Mouse (Mus musculus) left cerebral cortex, postnatal 14 days (tissue): ENCODE results near the gene Gm7247. TPM values are rescaled to one million over a fixed set of nuclear protein-coding genes. Genes with fewer than 3 reads are reported as not detected.
"Not testable (repeated sequence)": the region's sequence is repeated elsewhere in the genome, so short reads cannot be mapped to it uniquely, and the experiment has no call there.

Experiments used
- DNase-seq, 2 experiments: peaks; one replicate each; pipeline ENCODE4 v3.0.0; 2021 to 2022; ENCODE audit warnings: low spot score in 2 of 2, mixed read lengths in 1 of 2
- intact Hi-C: fragments of 180-260 bp; cut with DNase I; formaldehyde crosslinking; loops from one replicate; pipeline ENCODE4 v1.15.1; 2025
- total RNA-seq, 2 experiments: library from RNA; stranded (reverse); gene quantifications; 2 replicates each; pipeline ENCODE4 v1.2.3; 2021

The Gm7247 gene
- total RNA-seq, 2 experiments from 2014 or later, result not detected

DNA sequence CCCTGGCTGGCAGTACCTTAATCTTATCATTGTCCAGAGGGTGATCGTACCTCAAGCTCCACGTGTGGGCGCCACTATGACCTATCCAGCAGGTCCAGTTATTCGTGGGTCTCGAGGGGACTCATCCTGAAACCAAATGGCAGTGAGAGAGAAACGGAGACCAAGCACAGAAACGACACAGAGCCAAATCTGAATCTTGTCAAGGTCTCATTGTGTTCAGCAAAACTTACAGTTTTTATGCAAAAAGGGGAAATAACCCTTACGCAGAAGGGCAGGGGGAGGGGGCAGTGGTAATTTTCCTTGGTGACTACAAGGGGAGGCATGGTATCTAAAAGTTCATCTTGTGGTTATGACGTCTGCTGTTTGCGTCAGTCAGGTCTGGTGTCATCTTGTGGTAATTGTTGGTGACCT is 121.4 kb downstream of the Gm7247 start:
- not testable (repeated sequence) for DNase-seq

GRCm38 (mm10) chr14:51483671-51484070 is 122.1 kb downstream of the Gm7247 start:
- intact Hi-C loops, result no loop called here
- DNase-seq, result no peak

More for the DNA sequence above, 121.4 kb downstream of the Gm7247 start:
- intact Hi-C loops, result not testable (repeated sequence)

DNA sequence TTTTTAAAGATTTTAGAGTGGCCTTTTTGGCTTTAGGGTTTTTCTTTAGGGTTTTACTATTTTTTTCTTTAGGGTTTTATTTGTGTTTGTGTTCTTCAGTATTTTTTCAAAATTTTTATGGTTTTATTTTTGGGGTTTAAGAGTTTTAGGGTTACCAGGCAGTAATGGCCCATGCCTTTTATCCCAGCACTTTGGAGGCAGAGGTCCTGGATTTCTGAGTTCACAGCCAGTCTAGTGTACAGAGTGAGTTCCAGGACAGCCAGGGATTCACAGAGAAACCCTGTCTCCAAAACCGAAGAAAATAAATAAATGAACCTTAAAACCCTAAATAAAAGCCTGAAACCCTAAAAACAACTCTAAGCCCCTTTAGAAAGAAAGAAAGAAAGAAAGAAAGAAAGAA is 124.6 kb downstream of the Gm7247 start:
- DNase-seq, result no peak
- intact Hi-C loops, result no loop called here

DNA sequence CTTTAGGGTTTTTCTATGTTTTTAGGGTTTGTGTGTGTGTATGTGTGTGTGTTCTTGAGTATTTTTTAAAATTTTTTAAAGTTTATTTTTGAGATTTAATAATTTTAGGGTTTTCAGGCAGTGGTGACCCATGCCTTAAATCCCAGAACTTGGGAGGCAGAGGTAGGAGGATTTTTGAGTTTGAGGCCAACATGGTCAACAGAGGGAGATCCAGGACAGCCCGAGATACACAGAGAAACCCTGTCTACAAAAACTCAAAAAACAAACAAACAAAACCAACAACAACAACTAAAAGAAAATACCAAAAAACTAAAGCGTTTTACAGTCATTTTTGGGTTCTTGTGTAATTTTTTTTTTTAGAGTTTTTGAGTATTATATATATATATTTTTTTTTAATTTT is 134.2 kb downstream of the Gm7247 start:
- intact Hi-C loops, result no loop called here
- DNase-seq, result no peak

DNA sequence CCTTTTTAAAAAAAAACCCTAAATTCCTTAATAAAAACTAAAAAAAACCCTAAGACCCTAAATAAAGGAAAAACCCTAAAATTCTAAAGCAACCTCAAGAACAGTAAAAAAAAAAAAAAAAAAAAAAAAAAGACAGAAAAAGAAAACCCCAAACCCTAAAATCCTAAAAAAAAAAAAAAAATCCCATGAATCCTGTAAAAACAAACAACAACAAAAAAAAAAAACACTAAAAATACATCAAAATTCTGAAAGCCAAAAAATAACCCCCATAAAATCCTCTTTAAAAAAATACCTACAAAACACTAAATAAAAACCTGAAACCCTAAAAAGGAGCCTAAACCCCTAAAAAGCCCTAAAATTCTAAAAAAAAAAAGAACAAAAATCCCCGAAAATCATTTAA is 135.4 kb downstream of the Gm7247 start:
- intact Hi-C loops, result no loop called here
- DNase-seq, result no peak

- no peak for DNase-seq
- intact Hi-C loops, result no loop called here
Observed at GRCm38 (mm10) chr14:51497958-51498357, 136.4 kb downstream of the Gm7247 start.

DNA sequence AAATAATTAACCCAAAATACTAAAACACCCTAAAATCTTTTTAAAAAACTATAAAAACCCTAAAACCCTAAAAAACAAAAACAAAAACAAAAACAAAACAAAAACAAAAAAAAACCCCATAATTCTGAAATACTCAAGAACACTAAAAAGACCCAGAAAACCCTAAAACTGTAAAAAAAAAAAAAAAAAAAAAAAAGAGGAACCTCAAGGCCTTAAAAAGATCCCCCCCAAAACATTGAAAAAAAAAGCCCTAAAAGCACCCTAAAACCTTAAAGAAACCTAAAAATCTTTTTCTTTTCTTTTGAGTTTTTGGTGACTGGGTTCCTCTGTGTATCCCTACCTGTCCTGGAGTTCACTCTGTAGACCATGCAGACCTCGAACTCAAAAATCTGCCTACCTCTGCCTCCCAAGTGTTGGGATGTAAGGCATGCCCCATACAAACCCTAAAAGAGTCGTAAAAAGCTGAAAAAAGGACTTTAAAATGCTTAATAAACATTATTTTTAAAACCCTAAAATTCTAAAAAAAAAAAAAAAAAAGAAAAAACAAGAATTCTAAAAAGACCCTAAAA is 138.2 kb downstream of the Gm7247 start:
- no peak for DNase-seq

GRCm38 (mm10) chr14:51500461-51500860 is 138.9 kb downstream of the Gm7247 start:
- intact Hi-C loops, result no loop called here

More for the DNA sequence above, 138.2 kb downstream of the Gm7247 start:
- intact Hi-C loops, result no loop called here

DNA sequence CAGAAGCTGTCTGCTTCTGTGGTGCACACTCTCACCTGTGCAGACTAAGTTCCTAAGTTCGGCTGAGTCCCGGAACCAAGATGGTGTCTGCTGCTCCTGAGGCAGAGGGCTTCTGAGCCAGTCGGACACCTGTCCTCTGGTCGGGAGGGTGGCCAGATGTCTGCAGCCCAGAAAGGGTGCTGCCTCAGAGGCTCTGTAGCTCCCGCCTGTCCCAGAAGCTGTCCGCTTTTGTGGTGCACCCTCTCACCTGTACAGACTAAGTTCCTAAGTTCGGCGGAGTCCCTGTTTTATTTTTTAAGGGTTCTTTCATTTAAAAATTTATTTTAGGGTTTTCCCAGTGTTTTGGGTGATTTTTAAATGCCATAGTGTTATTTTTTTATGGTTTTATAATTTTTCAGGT is 145.9 kb downstream of the Gm7247 start:
- intact Hi-C loops, result no loop called here
- DNase-seq, result no peak

More at GRCm38 (mm10) chr14:51500461-51500860, 138.9 kb downstream of the Gm7247 start:
- DNase-seq, result no peak

DNA sequence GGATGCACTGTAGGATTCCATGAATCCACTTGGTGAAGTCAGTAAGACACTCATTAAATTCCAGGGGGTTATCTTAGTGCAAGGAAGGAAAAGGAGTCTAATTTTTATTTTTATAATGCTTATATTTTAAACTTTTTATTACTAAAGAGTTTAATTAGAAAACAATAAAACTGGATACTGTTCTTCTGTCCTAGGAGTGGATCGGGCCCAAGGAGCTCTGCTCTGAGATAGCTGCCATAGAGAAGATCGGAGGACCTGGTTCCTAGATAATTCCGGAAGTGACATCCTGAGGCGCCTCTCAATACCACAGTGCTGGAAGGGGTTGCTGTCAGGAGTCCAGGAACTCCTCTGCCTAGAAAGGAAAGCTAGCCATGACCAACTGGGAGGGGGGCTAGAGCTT is 190.9 kb downstream of the Gm7247 start, which contains the start of gene Gm5622:
Gm5622 (plus strand) TSS at position 301 of the 400 bp plus-strand sequence.
- intact Hi-C loops, result no loop called here
- no peak for DNase-seq

DNA sequence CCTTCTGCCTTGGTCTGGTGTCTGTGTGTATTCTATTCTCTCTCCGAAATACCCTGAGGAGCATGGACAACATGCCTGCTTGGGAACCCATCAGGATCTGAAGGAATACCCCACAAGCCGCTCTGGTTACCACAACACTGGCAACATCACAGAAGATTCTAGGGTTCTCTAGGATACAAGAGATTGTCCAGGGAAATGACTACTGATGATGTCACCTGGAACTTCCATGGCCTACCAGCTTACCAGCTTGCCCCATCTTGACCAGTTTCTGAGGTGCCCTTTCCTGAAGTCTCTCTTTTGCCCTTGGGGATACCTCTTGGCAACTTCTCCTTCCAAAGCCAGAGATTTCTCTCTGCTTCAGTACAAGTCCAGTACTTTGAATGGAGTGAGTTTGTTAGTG is 212.4 kb downstream of the Gm7247 start, which contains the start of gene Gm17175:
Gm17175 (minus strand) TSS at position 101 of the 400 bp plus-strand sequence.
- DNase-seq, intact Hi-C loops: not testable (repeated sequence)

GRCm38 (mm10) chr14:51592039-51592438 is 230.5 kb downstream of the Gm7247 start, which contains the start of gene Gm17174:
Gene Gm17174, minus strand, starts transcription at chr14:51592139.
- intact Hi-C loops, DNase-seq: not testable (repeated sequence)

DNA sequence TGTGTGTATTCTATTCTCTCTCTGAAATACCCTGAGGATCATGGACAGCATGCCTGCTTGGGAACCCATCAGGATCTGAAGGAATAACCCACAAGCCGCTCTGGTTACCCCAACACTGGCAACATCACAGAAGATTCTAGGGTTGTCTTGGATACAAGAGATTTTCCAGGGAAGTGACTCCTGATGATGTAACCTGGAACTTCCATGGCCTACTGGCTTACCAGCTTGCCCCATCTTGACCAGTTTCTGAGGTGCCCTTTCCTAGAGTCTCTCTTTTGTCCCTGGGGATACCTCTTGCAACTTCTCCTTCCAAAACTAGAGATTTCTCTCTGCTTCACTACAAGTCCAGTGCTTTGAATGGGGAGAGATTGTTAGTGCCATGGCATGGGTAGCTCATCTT is 249.7 kb downstream of the Gm7247 start, which contains the start of gene Gm17078:
Gm17078 (minus strand) TSS at position 101 of the 400 bp plus-strand sequence.
- no peak for DNase-seq
- intact Hi-C loops, result no loop called here

Other genes with a start within 250 kb of the Gm7247 start
- not detected for gene Eddm3b, start 247.3 kb upstream of the Gm7247 start, total RNA-seq
- gene Rnase6, start 237.8 kb upstream of the Gm7247 start, total RNA-seq, result not detected
- under 1 TPM in 1 of 2 experiments, not detected in 1; 0.48 TPM for gene Rnase1, start 215.0 kb upstream of the Gm7247 start, total RNA-seq
- gene Rnase2b, start 199.5 kb upstream of the Gm7247 start, total RNA-seq, result not detected
- not detected for gene Ang2, start 162.6 kb upstream of the Gm7247 start, total RNA-seq
- gene Ear14, start 158.4 kb upstream of the Gm7247 start, total RNA-seq, result not detected
- not detected for gene Rnase2a, start 105.6 kb upstream of the Gm7247 start, total RNA-seq
- not detected for gene Vmn2r88, start 49.1 kb downstream of the Gm7247 start, total RNA-seq
- not detected for gene Vmn2r89, start 90.1 kb downstream of the Gm7247 start, total RNA-seq
- not detected for gene Gm5622, start 191.0 kb downstream of the Gm7247 start, total RNA-seq
- gene Gm17175, start 212.3 kb downstream of the Gm7247 start, total RNA-seq, result not detected
- not detected for gene Gm17174, start 230.4 kb downstream of the Gm7247 start, total RNA-seq
- not detected for gene Gm17078, start 249.6 kb downstream of the Gm7247 start, total RNA-seq